Comparison of ENCODE assay signal across 31 mouse cellular contexts in genomic region chr3:59697391-59697790, GRCm38 (mm10). TPM values are rescaled to one million over a fixed set of nuclear protein-coding genes. Genes with fewer than 3 reads are reported as not detected.
"Had no signal": no experiment of that assay in that cellular context is flagged by ENCODE, and none has a peak within 500 bp of the region (broad histone marks: within the 10 kb centered on the region; RNA-seq: fewer than 3 reads in every experiment).

No protein-coding gene starts in this region.

- H3K27me3 ChIP-seq: limb, embryonic 13.5 days; liver, embryonic 13.5 days; neural tube, embryonic 13.5 days had no signal

- H3K4me1 ChIP-seq: limb, embryonic 10.5 days; limb, embryonic 13.5 days; liver, embryonic 13.5 days; neural tube, embryonic 13.5 days had no signal

- DNase-seq: kidney, postnatal 14 days; kidney, postnatal 4 days; layer of hippocampus, adult 9-11 months; liver, embryonic 13.5 days; lung, adult 2 months; lung, postnatal 14 days; lung, postnatal 4 days; midbrain, embryonic 14.5 days; retina, postnatal 1 day; thymus, adult 2 months; thymus, postnatal 14 days; thymus, postnatal 4 days had no signal

- H3K27ac ChIP-seq: limb, embryonic 10.5 days; limb, embryonic 13.5 days; liver, embryonic 13.5 days; neural tube, embryonic 13.5 days; stomach, postnatal 0 days had no signal

- H3K4me3 ChIP-seq: limb, embryonic 10.5 days; limb, embryonic 13.5 days; liver, embryonic 13.5 days; neural tube, embryonic 13.5 days had no signal

RNA-seq across cellular contexts. Expression of gene Gm5538, which starts 32.2 kb away (rescaled TPM):
- total RNA-seq: layer of hippocampus, adult 18-20 months; layer of hippocampus, postnatal 25 days; left cerebral cortex, adult 18-20 months; left cerebral cortex, postnatal 25 days; liver, adult 2 months; megakaryocyte progenitor cell, adult 5-6 weeks; megakaryocyte-erythroid progenitor cell, adult 5-6 weeks; midbrain, postnatal 0 days had no signal
- polyA plus RNA-seq: kidney, embryonic 16.5 days; limb, embryonic 10.5 days; limb, embryonic 13.5 days; liver, adult 2 months; liver, embryonic 13.5 days; liver, embryonic 16.5 days; lung, adult 2 months; lung, embryonic 16.5 days; midbrain, embryonic 11.5 days; midbrain, embryonic 14.5 days; midbrain, postnatal 0 days; neural tube, embryonic 13.5 days; small intestine, adult 2 months; spleen, adult 2 months; stomach, embryonic 14.5 days; stomach, postnatal 0 days; thymus, adult 2 months had no signal
